Mouse (Mus musculus): ENCODE measurements around the gene Ncapg2.

Ncapg2 gene

DNA sequence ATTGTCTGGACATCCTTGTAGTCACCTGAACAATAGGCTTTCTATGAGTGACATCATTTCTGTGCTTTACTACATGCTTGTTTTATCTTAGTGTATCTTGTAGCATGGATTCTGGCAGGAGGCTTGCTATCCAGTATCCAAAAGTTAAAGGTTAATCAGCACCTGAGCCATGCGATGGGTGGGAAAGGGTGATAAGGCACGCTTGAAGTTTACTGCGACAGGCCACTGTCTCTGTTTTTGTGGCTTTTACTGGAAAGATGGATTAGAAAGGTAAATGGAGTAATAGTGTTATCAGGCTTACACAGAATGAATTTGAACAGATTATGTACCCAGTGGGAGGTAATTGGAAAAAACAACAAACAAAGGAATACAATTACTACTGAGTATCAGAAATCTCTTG, 37.0 kb downstream of the Ncapg2 start:
- no peak for DNase-seq (ENCODE audit: low spot score)

DNA sequence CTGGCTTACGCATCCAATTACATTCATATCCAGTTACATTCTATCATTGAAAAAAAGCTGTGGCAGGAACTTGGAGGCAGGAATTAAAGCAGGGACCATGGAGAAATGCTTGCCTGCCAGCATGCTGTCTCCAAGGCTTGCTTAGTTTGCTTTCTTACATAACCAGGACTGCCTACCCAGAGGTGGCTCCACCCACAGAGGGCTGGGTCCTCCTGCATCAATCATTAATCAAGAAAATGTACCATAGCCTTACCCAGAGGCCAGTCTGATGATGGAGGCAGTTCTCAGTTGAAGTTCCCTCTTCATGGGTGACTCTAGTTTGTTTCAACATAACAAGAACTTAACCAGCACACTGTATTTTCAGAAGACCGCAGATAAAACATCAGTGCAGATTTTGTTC, 44.3 kb downstream of the Ncapg2 start:
- no peak for DNase-seq (ENCODE audit: low spot score)

DNA sequence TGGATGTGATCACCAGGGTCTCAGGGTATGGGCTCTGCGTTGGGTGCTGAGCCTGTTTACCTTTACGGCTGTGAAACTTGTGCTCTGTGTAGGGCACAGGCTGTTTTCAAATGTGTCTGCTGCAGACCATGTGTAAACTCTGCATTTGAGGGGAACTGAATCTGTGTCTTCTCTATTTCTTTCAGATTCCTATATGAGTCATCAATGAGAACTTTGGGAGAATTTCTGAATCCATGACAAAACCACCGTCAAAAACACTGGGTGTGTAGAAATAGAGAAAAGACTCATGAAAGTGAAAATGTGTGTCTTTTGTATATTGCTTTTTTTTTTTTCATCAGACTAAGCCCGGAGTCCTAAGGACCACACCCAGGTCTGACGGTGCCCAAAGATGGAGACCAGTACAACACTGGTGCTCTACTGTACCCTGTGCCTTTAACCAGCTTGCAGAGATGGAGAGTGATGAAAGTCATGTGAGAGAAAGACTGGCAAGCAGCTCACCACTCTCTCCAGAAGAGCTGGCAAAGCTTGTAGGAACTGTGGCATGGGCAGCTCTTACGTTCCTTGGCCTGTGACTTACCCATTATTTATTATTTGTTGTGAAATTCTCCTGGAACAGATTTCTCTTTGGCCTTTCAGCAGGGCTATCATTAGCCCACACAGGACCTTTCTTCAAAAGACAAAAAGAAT, 55.3 kb downstream of the Ncapg2 start:
- no peak for DNase-seq (ENCODE audit: low spot score)

DNA sequence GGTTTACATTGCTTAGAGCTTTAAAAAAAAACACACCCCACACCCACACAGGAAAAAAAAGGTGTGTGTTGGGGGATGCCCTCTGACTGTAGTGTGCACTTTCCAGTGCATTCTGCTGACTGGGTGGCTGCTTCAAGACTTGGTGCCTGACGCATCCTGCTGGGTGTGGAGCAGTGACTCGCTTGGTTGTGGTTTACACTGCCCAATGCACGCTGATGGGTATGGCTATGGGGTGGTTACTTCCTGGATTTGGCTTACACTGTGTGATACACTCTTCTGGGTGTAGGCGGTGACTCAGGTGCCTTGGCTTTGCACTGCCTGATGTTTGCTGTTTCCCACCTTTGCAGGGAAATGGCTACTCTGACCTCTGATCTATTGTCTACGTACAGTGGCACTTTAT, 61.8 kb downstream of the Ncapg2 start:
- no peak for DNase-seq (ENCODE audit: low spot score)

DNA sequence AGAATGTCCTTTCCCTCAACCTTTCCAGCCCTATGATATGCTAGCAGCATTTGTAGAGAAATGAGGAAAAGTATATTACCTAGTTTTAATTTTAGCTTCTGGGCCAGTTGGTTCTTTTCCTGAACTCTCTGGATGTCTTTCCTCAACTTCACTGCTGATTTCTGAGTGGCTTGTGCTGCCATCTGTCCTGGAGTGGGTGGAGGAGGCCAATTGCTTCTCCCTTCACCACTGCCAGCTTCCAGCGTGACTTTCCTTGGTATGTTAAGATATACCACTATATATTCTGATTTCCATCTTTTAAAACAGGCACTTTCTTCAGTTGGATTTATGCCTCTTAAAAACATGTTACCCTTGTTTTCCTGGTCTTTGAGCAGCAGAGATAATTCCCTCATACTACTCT, 63.1 kb downstream of the Ncapg2 start:
- DNase-seq (ENCODE audit: low spot score), result no peak

DNA sequence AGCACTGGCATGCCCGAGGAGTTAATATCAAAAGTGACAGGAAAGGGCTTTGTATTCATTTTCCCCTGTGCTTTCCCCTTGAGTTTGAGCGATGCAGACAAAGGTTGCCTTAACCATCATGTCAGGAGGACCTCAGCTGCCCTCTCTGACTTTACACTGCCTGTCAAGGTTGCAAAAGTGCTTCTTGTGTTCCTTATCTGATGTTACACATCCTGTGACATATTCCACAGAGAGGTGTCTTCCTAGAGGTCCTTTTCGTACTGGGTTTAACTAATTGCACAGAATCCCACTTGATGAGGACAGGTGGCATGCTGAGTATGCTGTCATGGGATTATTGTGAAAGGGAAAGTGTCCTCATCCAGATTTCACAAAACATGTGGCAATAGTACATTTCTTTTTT, 63.9 kb downstream of the Ncapg2 start:
- no peak for DNase-seq (ENCODE audit: low spot score)

DNA sequence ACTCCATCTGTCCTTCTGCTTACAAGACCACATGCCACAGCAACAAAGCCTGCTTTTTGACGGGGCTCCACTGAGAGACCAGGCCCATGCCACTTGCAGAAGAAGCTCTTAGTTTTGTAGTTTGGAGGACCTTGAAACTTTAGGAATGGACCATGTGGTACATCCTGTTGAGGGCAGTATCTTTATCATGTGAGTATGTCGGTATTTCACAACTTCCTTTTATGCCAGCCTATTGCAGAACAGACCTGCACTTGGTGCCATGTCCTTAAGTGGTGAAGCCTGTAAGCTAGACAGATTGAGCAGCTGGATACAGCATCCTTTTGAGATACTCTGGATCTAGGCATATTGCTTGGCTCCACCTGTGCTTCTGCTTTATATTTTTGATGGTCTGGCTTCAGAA, 68.1 kb downstream of the Ncapg2 start:
- no peak for DNase-seq (ENCODE audit: low spot score)

DNA sequence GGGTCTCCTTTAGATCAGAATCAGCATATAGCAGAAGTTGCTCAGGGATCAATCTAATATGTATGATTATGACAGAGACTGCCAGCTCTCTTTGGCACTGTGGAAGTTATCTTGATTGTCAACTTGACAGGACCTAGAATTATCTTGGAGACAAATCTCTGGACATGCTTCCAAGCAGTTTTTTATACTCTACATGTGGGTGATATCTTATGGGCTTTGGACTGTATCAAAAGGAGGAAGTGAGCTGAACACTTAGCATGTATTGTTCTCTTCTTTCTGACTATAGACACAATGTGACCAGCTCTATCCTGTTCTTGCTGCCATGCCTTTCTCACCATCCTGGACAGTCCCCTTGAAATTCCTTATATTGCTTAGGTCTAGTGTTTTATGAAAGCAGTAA, 68.6 kb downstream of the Ncapg2 start:
- DNase-seq (ENCODE audit: low spot score), result no peak

DNA sequence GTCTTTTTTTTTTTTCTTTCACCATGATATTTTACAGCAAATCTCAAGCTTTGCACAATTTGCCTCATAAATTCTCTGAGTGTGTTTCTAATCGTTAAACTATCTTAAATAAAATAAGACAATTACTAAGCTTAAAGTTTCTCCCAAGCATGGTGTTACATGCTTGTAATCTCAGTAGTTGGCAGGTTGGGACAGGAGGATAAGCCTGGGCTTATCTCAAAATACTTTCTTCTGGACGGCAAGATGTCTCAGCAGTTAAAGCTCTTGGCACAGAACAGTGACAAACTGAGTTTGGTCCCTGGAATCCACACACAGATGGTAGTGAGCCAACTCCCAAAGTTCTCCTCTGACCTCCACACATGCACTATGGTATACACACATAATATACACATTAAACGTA, 69.5 kb downstream of the Ncapg2 start:
- DNase-seq (ENCODE audit: low spot score), result no peak

DNA sequence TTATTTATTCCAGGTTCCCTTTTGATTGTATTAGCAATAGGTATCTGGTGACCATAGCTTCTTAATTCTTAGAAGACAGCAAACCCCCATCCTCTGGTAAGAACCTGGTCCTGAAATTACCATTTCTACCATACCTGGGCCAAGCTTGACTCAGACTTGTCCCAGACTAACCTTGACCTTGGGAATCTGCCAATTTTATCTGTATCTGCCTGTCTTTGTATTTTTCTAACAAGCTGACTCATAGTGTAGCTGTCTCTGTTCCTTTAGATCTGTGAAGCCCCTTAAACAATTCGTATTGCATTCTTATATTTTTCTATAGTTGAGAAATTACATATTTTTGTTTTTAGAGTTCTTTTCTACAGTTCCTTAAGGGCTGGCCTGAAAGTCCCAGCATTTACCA, 73.6 kb downstream of the Ncapg2 start:
- no peak for DNase-seq (ENCODE audit: low spot score)

DNA sequence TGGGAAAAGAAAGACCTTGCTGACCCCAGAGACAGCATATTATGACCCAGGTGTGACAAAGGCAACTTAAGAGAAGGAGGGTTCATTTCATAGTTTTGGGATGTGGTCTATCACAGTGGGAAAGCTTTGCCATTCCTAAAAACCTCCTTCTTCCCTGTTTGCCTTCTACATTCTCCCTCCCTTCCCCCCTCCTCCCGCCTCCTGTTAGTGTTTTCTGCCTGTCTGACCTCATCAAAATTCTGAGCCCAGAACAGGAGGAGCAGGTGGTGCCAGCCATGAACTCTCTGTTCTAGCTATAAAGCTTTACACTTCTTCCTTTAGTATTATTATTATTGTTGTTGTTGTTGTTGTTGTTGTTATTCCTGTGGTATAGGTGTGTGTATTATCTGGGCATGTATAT, 76.7 kb downstream of the Ncapg2 start:
- DNase-seq (ENCODE audit: low spot score), result no peak

DNA sequence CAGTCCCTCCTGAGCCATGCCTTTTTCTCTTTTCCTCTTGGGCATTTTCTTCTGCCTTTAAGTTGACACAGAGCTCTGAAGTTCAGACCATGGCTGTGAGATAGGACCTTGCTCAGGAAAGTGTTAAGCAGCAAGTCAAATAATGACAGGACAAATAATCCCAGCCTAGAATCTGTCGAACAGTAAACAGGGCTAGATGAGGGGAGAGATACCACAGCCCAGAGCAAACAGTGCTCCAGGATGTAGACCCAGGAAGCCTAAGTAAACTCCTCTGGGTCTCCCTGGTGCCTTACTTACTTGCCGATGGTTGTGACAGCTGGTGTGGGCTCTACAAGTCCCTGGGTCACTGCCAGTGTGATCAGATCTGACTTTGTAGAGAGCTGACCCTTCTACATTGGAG, 78.4 kb downstream of the Ncapg2 start:
- no peak for DNase-seq (ENCODE audit: low spot score)

DNA sequence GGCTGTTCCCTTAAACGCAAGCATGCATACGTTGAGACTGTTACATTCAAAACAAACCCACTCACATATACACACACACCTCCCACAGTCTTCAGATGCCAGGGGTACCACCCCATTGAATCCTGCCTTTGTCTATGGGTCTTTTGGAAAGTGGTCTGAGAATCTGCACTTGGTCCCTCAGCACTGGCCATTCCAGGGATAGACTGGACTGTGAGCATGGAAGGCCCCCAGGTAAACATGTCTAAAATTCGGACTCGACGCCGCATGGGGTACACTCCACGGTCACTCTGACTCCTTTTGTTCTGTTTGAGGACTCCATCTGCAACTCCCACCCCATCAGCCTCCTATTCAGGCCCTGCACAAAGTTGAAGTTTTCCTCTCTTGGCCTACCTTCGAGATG, 79.8 kb downstream of the Ncapg2 start:
- no peak for DNase-seq (ENCODE audit: low spot score)

DNA sequence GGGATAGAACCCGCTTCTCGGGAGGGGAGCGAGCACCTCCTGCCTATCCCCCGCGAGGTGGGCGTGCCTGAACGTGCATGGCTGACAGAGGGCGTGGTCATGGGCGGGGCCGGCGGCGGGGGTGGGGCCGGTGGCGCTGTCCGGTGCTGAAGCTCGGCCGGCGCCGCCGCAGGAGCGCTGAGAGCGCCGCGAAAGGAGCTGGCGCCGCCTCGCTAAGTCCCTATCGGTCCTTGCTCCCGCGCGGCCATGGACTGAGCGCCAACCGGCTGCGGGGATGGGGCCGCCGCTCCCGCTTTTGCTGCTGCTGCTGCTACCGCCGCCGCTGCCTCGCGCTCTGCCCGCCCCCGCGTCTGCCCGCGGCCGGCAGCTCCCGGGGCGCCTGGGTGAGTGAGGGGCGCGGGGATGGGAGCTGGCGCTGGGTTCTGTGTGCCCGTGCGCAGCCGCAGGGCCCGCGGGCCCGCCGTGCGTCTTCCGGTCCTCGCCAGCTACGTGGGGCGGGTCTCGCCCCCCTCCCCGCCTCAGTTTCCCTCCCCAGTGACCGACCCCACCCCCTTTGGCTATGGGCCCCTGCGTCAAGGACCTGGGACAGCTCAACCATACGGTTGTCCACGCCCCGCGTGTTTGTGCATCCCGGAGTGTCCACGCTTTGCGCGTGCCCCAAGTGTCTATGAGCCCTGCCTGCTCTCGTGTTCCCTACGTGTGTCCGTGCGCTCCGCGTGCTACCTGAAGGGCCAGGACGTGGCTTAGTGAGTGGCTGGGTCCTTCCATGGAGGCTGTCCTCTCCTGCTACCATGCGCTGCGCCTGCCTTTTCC, 80.6 kb downstream of the Ncapg2 start, which contains the start of gene Ptprn2:
Gene Ptprn2 (plus strand): TSS at position 130 of the 813 bp plus-strand sequence.
- DNase-seq (ENCODE audit: low spot score), result peak; percentile 84

DNA sequence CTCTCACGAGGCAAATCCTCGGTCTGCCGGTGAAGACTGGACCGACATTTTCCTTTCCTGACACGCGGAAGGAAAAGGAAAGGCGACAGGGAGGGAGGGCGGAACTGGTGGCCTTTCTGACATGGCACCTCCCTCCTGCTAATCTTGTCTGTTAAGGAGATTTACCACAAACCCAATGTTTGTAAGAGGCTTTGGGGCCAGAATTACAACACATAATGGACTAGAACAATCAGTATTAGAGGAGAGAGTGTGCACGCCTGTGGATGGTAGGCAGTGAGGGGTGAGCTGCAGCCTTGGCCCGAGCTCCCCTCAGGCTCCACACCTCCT, 81.2 kb downstream of the Ncapg2 start:
- peak; percentile 51 for DNase-seq (ENCODE audit: low spot score)

DNA sequence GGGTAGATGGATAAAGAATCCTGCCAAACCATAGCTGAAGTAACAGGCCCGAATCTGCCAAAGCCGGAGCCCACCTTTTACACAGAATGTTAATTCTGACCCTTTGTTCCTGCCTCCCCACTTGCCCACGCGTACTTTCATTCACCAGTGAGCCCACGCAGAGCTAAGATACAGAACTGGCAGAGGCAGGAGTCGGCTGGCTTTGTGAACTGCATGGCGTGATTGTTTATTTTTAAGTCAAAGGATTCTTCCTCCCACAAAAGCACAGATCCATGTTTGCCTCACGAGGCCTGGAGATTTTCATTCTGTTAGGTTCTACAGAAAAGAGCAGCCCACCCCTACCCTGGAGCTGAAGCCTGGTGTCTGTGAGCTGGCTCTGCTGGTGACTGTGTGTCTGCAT, 83.6 kb downstream of the Ncapg2 start:
- DNase-seq (ENCODE audit: low spot score), result no peak

DNA sequence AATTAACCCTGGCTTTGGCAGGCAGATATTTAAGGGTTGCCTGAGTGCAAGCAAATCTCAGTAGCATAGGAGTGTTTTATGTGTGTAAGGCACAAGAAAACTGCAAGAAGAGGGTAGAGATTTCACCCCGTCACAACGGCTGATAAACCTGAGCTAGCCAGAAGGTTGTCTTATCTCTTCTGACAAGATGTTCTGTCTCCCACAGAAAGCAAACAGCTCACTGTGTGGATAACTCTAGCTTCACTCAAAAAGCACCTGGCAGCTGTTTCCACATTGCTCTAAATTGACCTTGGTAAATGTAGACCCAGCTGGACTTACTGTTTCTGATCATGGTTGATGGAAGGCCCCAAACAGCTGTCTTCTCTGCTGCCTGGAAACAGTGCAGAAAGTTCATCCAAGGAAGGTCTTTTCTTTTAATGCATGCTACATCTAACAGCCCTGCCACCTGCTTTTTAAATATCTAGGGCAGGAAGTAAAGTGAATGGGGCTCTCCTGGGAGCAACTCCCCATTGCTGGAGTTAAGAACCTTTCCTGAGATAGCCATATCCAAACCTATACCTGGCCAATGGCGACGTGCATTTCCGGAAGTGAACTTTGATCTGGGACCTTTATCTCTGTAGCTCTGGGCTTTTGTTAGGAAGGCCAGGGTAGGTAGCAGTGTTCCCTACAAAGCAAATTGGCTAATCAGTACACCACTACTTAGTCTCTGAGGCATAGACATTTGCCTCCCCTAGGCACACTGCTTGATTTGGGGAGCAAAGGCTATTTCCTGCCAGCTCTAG, 85.6 kb downstream of the Ncapg2 start:
- no peak for DNase-seq (ENCODE audit: low spot score)

DNA sequence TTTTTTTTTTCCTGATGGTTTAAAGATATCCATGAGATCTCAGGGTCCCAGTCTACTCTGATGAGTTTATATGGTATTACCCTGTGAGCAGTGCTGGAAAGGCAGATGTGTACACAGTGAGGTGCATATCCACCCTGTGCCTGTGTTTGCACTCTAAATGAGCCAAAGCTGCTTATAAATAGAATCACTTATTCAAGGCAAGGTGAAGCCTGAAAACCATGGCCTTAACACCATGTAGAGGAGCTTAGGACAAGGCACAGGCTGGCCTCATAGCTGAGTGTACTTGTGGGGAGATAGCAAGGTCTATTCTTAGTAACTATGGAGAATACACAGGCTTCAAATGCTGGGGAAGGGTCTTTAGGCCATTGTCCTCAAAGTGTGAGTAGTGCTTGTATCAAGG, 93.5 kb downstream of the Ncapg2 start:
- no peak for DNase-seq (ENCODE audit: low spot score)

DNA sequence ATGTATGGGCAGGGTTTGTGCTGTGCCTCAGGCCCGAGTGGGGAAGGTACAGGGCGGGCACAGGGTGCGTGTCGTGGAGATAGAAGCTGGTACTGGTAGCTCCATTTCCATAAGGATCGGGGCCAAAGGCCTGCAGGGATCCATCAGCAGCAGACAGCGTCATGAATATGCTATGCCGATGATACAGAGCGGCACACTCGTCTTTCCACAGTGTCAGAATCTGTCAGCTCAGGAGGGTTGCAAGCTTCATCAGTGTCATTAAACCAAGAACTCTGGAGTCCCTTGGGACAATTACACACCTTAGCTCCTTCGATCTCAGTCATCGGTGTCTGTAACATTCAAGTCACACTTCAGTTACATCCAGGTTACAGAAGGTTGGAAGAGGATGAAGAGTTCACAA, 95.5 kb downstream of the Ncapg2 start:
- DNase-seq (ENCODE audit: low spot score), result no peak

DNA sequence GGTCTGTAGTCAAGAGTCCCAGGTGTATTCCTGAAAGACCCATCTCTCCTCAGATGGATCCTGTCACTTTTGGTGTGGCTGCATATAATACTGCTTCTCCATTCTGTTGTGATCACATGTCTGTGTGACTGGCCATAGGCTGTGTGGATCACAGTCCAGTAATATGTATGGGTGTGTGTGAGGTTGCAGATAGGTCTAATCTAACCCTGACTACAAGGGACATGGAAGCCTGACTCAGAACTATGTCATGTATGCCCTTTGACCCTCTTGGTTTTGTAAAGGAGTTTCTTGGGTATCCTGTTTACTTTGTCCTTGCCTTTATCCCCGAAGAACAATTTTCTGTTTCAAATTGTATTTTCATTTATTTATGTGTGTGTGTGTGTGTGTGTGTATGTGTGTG, 107.3 kb downstream of the Ncapg2 start:
- no peak for DNase-seq (ENCODE audit: low spot score)
